Mouse (Mus musculus): ENCODE measurements around the gene Tmem139.

DNA sequence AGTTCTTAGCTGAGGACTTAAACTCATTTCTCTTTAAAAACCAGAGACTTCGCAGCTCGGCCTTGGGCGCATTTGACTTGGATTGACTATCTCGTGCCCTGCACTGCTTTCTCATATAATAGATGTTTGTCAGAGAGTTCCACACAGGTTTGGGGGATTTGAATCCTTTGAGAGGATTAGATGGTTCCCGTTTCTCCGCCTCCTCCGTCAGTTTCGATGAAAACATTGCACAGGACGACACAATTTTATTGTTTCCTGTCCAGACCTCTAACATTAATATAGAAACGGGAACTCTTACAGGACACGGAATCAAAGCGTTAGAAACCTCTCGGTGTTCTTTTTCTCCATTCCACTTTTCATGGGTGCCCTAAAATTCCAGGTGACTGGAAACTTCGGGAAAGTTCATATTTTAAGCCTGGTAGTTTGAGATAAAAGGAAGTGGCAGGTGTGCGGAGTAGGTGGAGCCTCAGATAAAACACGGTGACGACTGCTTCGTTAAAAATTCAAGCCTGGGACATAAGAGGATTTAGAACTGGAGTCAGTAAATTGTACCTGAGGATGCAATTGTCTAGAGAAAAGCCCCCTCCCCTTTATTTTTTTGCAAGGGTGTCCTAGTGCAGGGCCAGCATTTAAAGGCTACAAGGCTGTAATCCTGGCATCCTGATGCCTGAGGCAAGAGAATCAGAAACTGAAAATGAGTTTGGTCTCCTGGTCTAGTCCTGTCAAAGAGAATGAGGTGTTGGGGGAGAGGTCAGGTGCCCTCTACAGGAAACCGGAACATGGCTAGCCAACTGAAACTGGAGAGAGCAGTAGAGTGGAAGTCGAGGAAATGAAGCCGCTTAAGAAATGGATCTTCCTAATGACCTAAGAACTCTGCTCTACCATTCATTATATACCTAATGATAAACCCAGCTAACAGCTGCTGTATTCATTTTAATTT is 3.9 kb downstream of the Tmem139 start:
- TF ChIP-seq CTCF (IDR thresholded peaks at IDR 0.05; ENCODE audit: low read depth) (peak; percentile 26), EP300 (IDR thresholded peaks at IDR 0.05; ENCODE audit: low read depth) (peak; percentile 60; the same call in 1 of the 2 replicates)

All from liver, postnatal 0 days (tissue).